Mouse (Mus musculus): ENCODE data around the gene Slc35e3.
"Not testable (repeated sequence)": the region's sequence is repeated elsewhere in the genome, so short reads cannot be mapped to it uniquely, and the experiment has no call there.

Gene Slc35e3

GRCm38 (mm10) chr10:117735396-117735795, 10.8 kb downstream of the Slc35e3 start:
- not testable (repeated sequence) for DNase-seq (ENCODE audit: extremely low read depth, insufficient read length, low spot score)

- DNase-seq (ENCODE audit: extremely low read depth, insufficient read length, low spot score): not testable (repeated sequence)
These were observed 11.9 kb downstream of the Slc35e3 start for GRCm38 (mm10) chr10:117734104-117734852.

DNA sequence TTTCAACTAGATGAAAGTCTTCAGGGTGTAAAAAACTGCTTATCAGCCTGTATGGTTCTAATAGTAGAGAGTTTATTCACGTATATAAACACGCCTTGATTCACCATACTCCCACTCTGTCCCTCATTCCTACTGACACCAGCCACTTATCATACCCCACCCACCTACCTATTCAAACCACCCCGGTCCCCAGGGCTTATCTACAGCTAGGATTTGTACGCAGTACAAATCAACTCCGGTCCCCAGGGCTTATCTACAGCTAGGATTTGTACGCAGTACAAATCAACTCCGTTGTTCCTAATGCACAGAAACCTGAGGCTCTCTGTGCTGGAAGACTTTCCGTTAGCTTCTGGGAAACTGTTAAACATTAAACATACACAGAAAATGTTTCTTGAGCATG, 12.5 kb downstream of the Slc35e3 start:
- DNase-seq (ENCODE audit: extremely low read depth, insufficient read length, low spot score): not testable (repeated sequence)

- no peak for DNase-seq (ENCODE audit: extremely low read depth, insufficient read length, low spot score)
These were observed 13.1 kb downstream of the Slc35e3 start for GRCm38 (mm10) chr10:117732962-117733592.

- no peak for DNase-seq (ENCODE audit: extremely low read depth, insufficient read length, low spot score)
These were observed 14.0 kb downstream of the Slc35e3 start for GRCm38 (mm10) chr10:117732184-117732583.

DNA sequence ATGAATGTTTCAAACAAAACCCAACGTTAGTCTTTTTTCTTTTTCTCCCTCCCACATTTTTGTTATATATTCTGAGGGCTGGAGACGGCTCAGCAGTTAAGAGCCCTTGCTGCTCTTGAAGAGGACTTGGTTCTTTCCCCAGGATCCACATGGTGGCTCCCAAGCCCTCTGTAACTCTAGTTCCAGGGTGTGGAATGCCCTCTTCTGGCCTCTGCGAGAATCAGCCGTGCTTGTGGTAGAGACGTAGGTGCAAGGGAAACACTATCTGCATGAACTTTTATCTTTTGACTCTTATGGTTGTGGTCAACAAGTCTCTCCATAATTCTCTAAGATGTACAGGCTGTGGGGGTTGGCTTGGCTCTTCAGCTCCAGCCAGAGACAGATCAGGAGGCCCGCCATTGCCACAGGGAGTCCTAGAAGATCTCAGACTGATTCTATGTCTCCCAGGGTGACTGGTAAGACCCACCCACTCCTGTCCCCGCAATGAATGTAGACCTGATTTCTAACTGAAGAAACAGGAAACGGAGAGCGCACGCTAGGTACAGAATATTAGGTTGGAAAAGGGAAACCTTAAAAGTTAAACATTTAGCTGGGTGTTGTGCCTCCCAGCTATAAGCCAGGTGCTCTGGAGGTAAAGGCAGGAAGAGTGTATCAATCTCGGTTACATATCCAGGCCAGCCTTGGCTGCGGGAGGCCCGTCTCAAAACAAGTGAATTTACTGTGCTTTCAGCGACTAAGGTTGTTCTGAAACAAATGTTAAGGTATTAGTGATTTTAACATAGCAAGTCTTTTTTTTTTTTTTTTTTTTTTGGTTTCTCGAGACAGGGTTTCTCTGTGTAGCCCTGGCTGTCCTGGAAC, 14.7 kb downstream of the Slc35e3 start:
- peak; percentile 47 for DNase-seq (ENCODE audit: extremely low read depth, insufficient read length, low spot score)

- no peak for DNase-seq (ENCODE audit: extremely low read depth, insufficient read length, low spot score)
These were observed 15.4 kb downstream of the Slc35e3 start for GRCm38 (mm10) chr10:117730637-117731203.

DNA sequence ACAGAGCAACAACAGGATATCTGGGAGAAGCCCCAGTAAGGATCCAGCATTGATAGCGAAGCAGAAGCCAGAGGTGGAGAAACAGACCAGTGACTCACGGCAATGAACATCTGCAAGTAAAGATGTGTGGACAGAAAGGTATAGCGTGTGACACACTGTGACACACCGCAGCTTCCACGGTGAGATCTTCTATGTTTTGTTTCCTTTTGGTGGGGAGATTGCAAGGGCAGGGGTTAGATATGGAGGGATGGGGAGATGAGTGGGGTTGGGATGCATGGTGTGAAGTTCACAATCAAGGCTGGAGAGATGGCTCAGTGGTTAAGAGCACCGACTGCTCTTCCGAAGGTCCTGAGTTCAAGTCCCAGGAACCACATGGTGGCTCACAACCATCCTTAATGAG, 16.0 kb downstream of the Slc35e3 start:
- DNase-seq (ENCODE audit: extremely low read depth, insufficient read length, low spot score): no peak

- DNase-seq (ENCODE audit: extremely low read depth, insufficient read length, low spot score): no peak
These were observed 16.9 kb downstream of the Slc35e3 start for GRCm38 (mm10) chr10:117729139-117729814.

DNA sequence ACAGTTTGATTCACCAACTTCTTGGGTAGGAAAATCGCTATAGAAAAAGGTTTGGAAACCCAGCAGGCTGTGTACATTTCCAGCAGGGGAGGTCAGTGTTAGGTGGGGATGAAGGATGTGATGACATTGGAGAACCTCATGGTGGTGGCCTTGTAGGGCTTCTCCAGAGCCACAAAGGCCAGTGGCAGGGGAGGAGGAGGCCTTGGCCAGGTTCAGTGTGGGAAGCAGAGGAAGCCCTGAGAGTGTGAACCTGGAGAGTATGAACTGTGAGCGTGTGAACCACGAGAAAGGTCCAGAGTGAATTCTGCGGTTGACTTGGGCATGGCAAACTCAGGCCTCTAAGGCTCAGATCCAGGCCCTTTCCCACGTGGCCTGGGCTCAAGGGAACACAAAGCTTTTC, 17.6 kb downstream of the Slc35e3 start:
- DNase-seq (ENCODE audit: extremely low read depth, insufficient read length, low spot score): no peak

DNA sequence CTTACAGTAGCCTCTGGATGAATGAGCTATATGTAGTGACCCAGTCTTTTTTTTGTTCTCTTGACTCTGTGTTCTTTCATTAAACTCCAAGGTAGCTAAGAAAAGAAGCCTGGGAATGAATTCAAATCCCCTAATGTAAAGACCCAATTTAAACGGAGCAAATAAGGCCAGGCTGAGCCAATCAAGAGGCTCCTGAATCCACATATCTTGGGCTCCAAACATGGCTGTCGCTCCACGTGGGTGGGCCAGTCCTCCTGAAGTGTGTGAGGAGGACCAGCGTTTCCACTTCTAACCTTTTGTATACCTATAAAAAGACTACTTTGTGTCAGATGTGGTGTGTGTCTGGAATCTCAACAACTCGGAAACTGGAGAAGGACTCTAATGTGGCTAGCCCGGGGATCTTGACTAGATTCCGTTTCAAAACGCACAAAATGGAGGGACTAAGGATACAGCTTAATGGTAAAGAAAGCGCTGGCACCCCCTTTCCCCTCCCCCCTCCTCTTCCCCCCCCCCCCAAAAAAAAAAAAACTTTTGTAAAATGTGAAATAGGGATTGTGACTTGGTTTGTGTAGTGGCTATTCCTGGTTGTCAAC, 18.6 kb downstream of the Slc35e3 start:
- no peak for DNase-seq (ENCODE audit: extremely low read depth, insufficient read length, low spot score)

- DNase-seq (ENCODE audit: extremely low read depth, insufficient read length, low spot score): no peak
These were observed 19.2 kb downstream of the Slc35e3 start for GRCm38 (mm10) chr10:117726888-117727385.

DNA sequence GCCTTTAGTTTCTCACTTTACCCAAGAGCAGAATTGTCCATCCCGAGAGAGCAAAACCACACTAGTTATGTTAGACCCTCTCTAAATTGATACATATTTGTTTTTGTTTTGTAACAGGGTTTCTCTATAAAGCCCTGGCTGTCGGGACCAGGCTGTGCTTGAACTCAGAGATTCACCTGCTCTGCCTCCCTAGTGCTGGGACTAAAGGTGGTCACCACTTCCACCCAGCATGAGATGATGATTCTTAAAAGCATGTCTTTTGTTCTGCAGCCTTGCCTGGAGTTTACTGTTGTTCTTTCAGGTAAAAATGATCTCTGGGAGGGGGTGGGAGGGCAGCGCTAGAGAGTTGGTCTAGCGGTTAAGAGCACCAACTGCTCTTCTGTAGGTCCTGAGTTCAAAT, 19.8 kb downstream of the Slc35e3 start:
- no peak for DNase-seq (ENCODE audit: extremely low read depth, insufficient read length, low spot score)

- DNase-seq (ENCODE audit: extremely low read depth, insufficient read length, low spot score): no peak
These were observed 20.5 kb downstream of the Slc35e3 start for GRCm38 (mm10) chr10:117725671-117726070.

DNA sequence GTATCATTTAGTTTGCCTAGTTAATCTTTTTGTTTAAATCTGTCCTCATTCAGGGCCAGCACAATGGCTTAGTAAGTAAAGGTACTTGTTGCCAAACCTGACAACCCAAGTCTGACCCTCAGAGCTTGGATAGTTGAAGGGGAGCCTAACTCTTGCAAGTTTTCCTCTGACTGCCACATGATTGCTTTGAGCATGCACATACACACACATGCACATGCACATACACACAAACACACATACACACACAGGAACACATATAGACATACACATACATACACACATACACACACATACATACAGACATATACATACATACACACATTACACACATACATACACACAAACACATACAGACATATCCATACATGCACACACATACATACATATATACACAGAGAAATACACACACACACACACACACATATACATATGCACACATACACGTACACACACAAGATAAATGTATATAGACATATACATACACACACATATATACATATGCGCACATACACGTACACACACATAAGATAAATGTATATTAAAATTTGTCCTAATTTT, 21.3 kb downstream of the Slc35e3 start:
- DNase-seq (ENCODE audit: extremely low read depth, insufficient read length, low spot score): no peak

- no peak for DNase-seq (ENCODE audit: extremely low read depth, insufficient read length, low spot score)
These were observed 21.9 kb downstream of the Slc35e3 start for GRCm38 (mm10) chr10:117724136-117724718.

- DNase-seq (ENCODE audit: extremely low read depth, insufficient read length, low spot score): peak; percentile 50
These were observed 27.7 kb downstream of the Slc35e3 start for GRCm38 (mm10) chr10:117718161-117719119.

GRCm38 (mm10) chr10:117717583-117717982, 28.6 kb downstream of the Slc35e3 start:
- peak; percentile 75 for DNase-seq (ENCODE audit: extremely low read depth, insufficient read length, low spot score)
